30 mouse cellular contexts compared by ENCODE assay signal in the genomic region with DNA sequence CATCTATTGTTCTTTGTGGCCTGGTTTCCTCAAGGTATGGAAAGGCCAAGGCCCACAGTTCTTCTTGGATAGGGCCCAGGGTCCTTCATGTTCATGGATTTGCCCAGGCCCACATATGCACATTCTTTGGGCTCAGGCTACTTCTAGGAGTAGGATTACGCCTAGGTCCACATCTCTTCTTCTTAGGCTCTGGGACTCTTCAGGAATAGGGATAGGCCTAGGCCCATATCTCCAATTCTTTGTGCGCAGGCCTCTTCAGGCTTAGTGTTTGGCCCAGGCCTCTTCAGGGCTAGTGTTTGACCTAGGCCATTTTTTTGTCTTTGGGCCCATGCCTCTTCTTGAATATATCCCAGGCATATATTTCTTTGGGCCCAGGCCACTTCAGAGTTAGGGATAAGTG.
"Had no signal": no experiment of that assay in that cellular context is flagged by ENCODE, and none has a peak within 500 bp of the region (broad histone marks: within the 10 kb centered on the region; RNA-seq: fewer than 3 reads in every experiment).

No protein-coding gene starts in this region.

- DNase-seq: heart, postnatal 10 days; heart, postnatal 14 days; heart, postnatal 36 days; heart, postnatal 4 days; kidney, adult 11 months; kidney, adult 18-20 months; kidney, adult 2 months; kidney, adult 8-10 months; kidney, adult 9 months; kidney, postnatal 10 days; kidney, postnatal 14 days; kidney, postnatal 25 days; kidney, postnatal 36 days; kidney, postnatal 4 days; layer of hippocampus, adult 9-11 months; layer of hippocampus, postnatal 36 days had no signal

- H3K9me3 ChIP-seq: heart, embryonic 15.5 days; hindbrain, embryonic 15.5 days; intestine, embryonic 15.5 days had no signal

- H3K27ac ChIP-seq: heart, embryonic 13.5 days; heart, embryonic 15.5 days; hindbrain, embryonic 10.5 days; hindbrain, embryonic 12.5 days; hindbrain, embryonic 13.5 days; hindbrain, embryonic 14.5 days; hindbrain, embryonic 15.5 days; hindbrain, postnatal 0 days; intestine, embryonic 15.5 days; kidney, embryonic 15.5 days; kidney, postnatal 0 days; layer of hippocampus, adult 2 months; left cerebral cortex, adult 2 months had no signal

- H3K4me1 ChIP-seq: heart, embryonic 12.5 days; heart, embryonic 13.5 days; heart, embryonic 15.5 days; hindbrain, embryonic 10.5 days; hindbrain, embryonic 12.5 days; hindbrain, embryonic 13.5 days; hindbrain, embryonic 15.5 days; intestine, embryonic 15.5 days; kidney, embryonic 15.5 days had no signal

- H3K27me3 ChIP-seq: heart, embryonic 12.5 days; heart, embryonic 13.5 days; heart, embryonic 15.5 days; hindbrain, embryonic 12.5 days; hindbrain, embryonic 13.5 days; hindbrain, embryonic 15.5 days; intestine, embryonic 15.5 days; kidney, embryonic 15.5 days had no signal

- H3K36me3 ChIP-seq: heart, embryonic 12.5 days; heart, embryonic 13.5 days; heart, embryonic 15.5 days; hindbrain, embryonic 10.5 days; hindbrain, embryonic 12.5 days; hindbrain, embryonic 13.5 days; hindbrain, embryonic 15.5 days; intestine, embryonic 15.5 days; kidney, embryonic 15.5 days had no signal

- H3K4me3 ChIP-seq: heart, embryonic 12.5 days; heart, embryonic 13.5 days; heart, embryonic 15.5 days; hindbrain, embryonic 10.5 days; hindbrain, embryonic 12.5 days; hindbrain, embryonic 13.5 days; hindbrain, embryonic 15.5 days; intestine, embryonic 15.5 days; kidney, embryonic 15.5 days; layer of hippocampus, adult 2 months; left cerebral cortex, adult 2 months had no signal
